ENCODE assay signal across 8 mouse cellular contexts in genomic region chr19:16050220-16051055, GRCm38 (mm10).
DNase-seq lines count a peak whose midpoint lies in the region; ATAC-seq lines count a peak whose summit lies in the region.

No protein-coding gene starts in this region.

- H3K4me2 ChIP-seq in heart, embryonic 16.5 days (ENCODE audit: low read depth, low read length) = peak overlapping the region; percentile 63
- H3K4me2 ChIP-seq in stomach, embryonic 15.5 days = peak overlapping the region; percentile 61

- H3K27ac ChIP-seq in heart, embryonic 16.5 days (ENCODE audit: low read length) = no peak overlapping the region
- H3K27ac ChIP-seq in stomach, embryonic 15.5 days = peak overlapping the region; percentile 49; the same call in 1 of the 2 replicates

- 0 out of 2 replicates have a peak, but pooled peaks have one; percentile 36 for ATAC-seq in common myeloid progenitor, adult 5-6 weeks (replicated peaks; ENCODE audit: low read depth, poor library complexity, severe bottlenecking)
- no peak for ATAC-seq in heart, embryonic 16.5 days (replicated peaks; ENCODE audit: extremely low read depth, insufficient read depth, low FRiP score)
- peak; percentile 78 for ATAC-seq in megakaryocyte progenitor cell, adult 5-6 weeks (replicated peaks; ENCODE audit: poor library complexity)
- ATAC-seq in stomach, embryonic 15.5 days (ENCODE audit: insufficient read depth, low FRiP score, low read depth) = peak; percentile 35; the same call in 1 of the 2 replicates

- H3K36me3 ChIP-seq in heart, embryonic 16.5 days (ENCODE audit: control insufficient read depth, insufficient read depth) = no peaks in the 10 kb centered on the region
- no peaks in the 10 kb centered on the region for H3K36me3 ChIP-seq in stomach, embryonic 15.5 days

- H3K9ac ChIP-seq in heart, embryonic 16.5 days (ENCODE audit: low read length) = 0 out of 2 replicates have a peak overlapping the region, but pooled peaks have one; percentile 10
- H3K9ac ChIP-seq in stomach, embryonic 15.5 days = no peak overlapping the region

- peak overlapping the region; percentile 42 for H3K4me3 ChIP-seq in heart, embryonic 16.5 days (ENCODE audit: low read length)
- H3K4me3 ChIP-seq in stomach, embryonic 15.5 days (replicated peaks) = peak overlapping the region; percentile 31

- WGBS in heart, embryonic 16.5 days = 18% methylated on average over 18 of the region's 18 CpGs
- 24% methylated on average over 18 of the region's 18 CpGs for WGBS in stomach, embryonic 15.5 days

- H3K4me1 ChIP-seq in heart, embryonic 16.5 days (ENCODE audit: control insufficient read depth, insufficient read depth, low read length) = peaks cover 2% of the 10 kb centered on the region; the same call in 1 of the 2 replicates
- H3K4me1 ChIP-seq in stomach, embryonic 15.5 days = peaks cover 4% of the 10 kb centered on the region; the same call in 1 of the 2 replicates

- DNase-seq in frontal cortex, postnatal 36 days (ENCODE audit: low spot score in 2 of 2) = peak; percentile 22 to 31
- DNase-seq in frontal cortex, postnatal 25 days (ENCODE audit: low spot score in 2 of 2) = no peak
- DNase-seq in left cerebral cortex, adult 8-10 months (ENCODE audit: low spot score in 2 of 2) = peak; percentile 19 to 34
- DNase-seq in ovary, adult 18-20 months (ENCODE audit: low spot score) = no peak

- no peaks in the 10 kb centered on the region for H3K27me3 ChIP-seq in heart, embryonic 16.5 days (ENCODE audit: control insufficient read depth, insufficient read depth, low read length)
- H3K27me3 ChIP-seq in stomach, embryonic 15.5 days (replicated peaks) = no peaks in the 10 kb centered on the region

- no peaks in the 10 kb centered on the region for H3K9me3 ChIP-seq in heart, embryonic 16.5 days (replicated peaks; ENCODE audit: control insufficient read depth, low read length)
- H3K9me3 ChIP-seq in stomach, embryonic 15.5 days = no peaks in the 10 kb centered on the region

Comparison
In these comparisons a context has a peak if more than half of its experiments do, and no peak if none do; other contexts are left out.
1. DNase-seq: peak in frontal cortex, postnatal 36 days (2 of 2) and left cerebral cortex, adult 8-10 months (2 of 2); none in frontal cortex, postnatal 25 days (0 of 2) and ovary, adult 18-20 months (single experiment).